Mouse (Mus musculus): Measurements from ENCODE around the gene Gmpr. TPM values are rescaled to one million over a fixed set of nuclear protein-coding genes. Genes with fewer than 3 reads are reported as not detected.

Gene Gmpr
- polyA plus RNA-seq, 1 experiment from 2014 or later, result 23.4 TPM

DNA sequence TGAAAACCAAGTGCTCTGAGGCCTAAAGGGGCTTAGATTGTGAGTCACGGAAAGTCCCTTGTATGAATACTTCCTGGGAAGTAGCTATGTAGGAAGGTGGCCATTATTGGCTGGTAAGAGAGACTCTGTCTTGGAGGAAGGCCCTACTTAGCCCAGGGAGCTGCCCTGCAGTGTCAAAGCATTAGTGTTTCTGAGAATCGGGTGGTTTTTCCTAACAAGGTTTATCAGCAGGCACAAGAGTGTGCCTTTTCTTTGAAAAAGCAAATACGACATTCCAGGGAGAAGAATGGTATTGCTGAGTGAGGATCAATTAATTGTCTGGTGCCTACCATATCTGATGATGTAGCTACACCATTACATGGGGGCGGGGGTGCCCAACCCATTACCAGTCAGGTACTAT, 39.7 kb downstream of the Gmpr start:
- WGBS, result 65% methylated on average over 4 of the region's 4 CpGs
- Histone ChIP-seq H3K36me3 (ENCODE audit: control insufficient read depth, insufficient read depth, low read length) (no peaks in the 10 kb centered on the region; the same call in 1 of the 2 replicates), H3K9me3 (ENCODE audit: control insufficient read depth, low read length) (no peaks in the 10 kb centered on the region), H3K4me3 (ENCODE audit: low read length) (no peak overlapping the region), H3K4me2 (ENCODE audit: low read depth, low read length) (no peak overlapping the region), H3K9ac (ENCODE audit: low read length) (no peak overlapping the region), H3K27me3 (ENCODE audit: control insufficient read depth, insufficient read depth, low read depth, low read length) (no peaks in the 10 kb centered on the region), H3K27ac (ENCODE audit: low read length) (no peak overlapping the region), H3K4me1 (replicated peaks; ENCODE audit: control insufficient read depth, insufficient read depth, low read length) (no peaks in the 10 kb centered on the region)
- ATAC-seq (ENCODE audit: low read depth), result no peak

GRCm38 (mm10) chr13:45547549-45547948, 40.3 kb downstream of the Gmpr start:
- Histone ChIP-seq H3K4me1 (replicated peaks; ENCODE audit: control insufficient read depth, insufficient read depth, low read length) (no peaks in the 10 kb centered on the region), H3K27ac (ENCODE audit: low read length) (no peak overlapping the region)
- 77% methylated on average over 5 of the region's 5 CpGs for WGBS

GRCm38 (mm10) chr13:45553674-45554073, 46.4 kb downstream of the Gmpr start:
- Histone ChIP-seq H3K27ac (ENCODE audit: low read length) (no peak overlapping the region), H3K9ac (ENCODE audit: low read length) (no peak overlapping the region)

More at GRCm38 (mm10) chr13:45547549-45547948, 40.3 kb downstream of the Gmpr start:
- no peaks in the 10 kb centered on the region for H3K9me3 ChIP-seq (ENCODE audit: control insufficient read depth, low read length)
- no peak overlapping the region for H3K4me3 ChIP-seq (ENCODE audit: low read length)
- ATAC-seq (ENCODE audit: low read depth), result no peak
- no peak overlapping the region for H3K9ac ChIP-seq (ENCODE audit: low read length)
- H3K36me3 ChIP-seq (ENCODE audit: control insufficient read depth, insufficient read depth, low read length), result no peaks in the 10 kb centered on the region; the same call in 1 of the 2 replicates
- no peaks in the 10 kb centered on the region for H3K27me3 ChIP-seq (ENCODE audit: control insufficient read depth, insufficient read depth, low read depth, low read length)
- no peak overlapping the region for H3K4me2 ChIP-seq (ENCODE audit: low read depth, low read length)

GRCm38 (mm10) chr13:45558367-45558766, 51.1 kb downstream of the Gmpr start:
- 29% methylated on average over 4 of the region's 4 CpGs for WGBS
- H3K4me3 ChIP-seq (ENCODE audit: low read length), result no peak overlapping the region
- no peaks in the 10 kb centered on the region for H3K9me3 ChIP-seq (ENCODE audit: control insufficient read depth, low read length)
- H3K9ac ChIP-seq (ENCODE audit: low read length), result no peak overlapping the region
- no peak overlapping the region for H3K27ac ChIP-seq (ENCODE audit: low read length)
- no peaks in the 10 kb centered on the region for H3K27me3 ChIP-seq (ENCODE audit: control insufficient read depth, insufficient read depth, low read depth, low read length)
- no peaks in the 10 kb centered on the region for H3K36me3 ChIP-seq (ENCODE audit: control insufficient read depth, insufficient read depth, low read length)
- H3K4me2 ChIP-seq (ENCODE audit: low read depth, low read length), result no peak overlapping the region
- no peak for ATAC-seq (ENCODE audit: low read depth)
- peaks cover 4% of the 10 kb centered on the region for H3K4me1 ChIP-seq (replicated peaks; ENCODE audit: control insufficient read depth, insufficient read depth, low read length)

More at GRCm38 (mm10) chr13:45553674-45554073, 46.4 kb downstream of the Gmpr start:
- 28% methylated on average over 7 of the region's 7 CpGs for WGBS
- H3K4me1 ChIP-seq (replicated peaks; ENCODE audit: control insufficient read depth, insufficient read depth, low read length), result peaks cover 4% of the 10 kb centered on the region
- no peaks in the 10 kb centered on the region; the same call in 1 of the 2 replicates for H3K36me3 ChIP-seq (ENCODE audit: control insufficient read depth, insufficient read depth, low read length)
- no peaks in the 10 kb centered on the region for H3K27me3 ChIP-seq (ENCODE audit: control insufficient read depth, insufficient read depth, low read depth, low read length)
- no peak overlapping the region for H3K4me2 ChIP-seq (ENCODE audit: low read depth, low read length)
- no peak overlapping the region for H3K4me3 ChIP-seq (ENCODE audit: low read length)
- H3K9me3 ChIP-seq (ENCODE audit: control insufficient read depth, low read length), result no peaks in the 10 kb centered on the region
- 0 out of 2 replicates have a peak, but pooled peaks have one; percentile 56 for ATAC-seq (ENCODE audit: low read depth)

GRCm38 (mm10) chr13:45559258-45559657, 52.0 kb downstream of the Gmpr start:
- H3K4me2 ChIP-seq (ENCODE audit: low read depth, low read length), result no peak overlapping the region
- H3K27me3 ChIP-seq (ENCODE audit: control insufficient read depth, insufficient read depth, low read depth, low read length), result no peaks in the 10 kb centered on the region
- H3K36me3 ChIP-seq (ENCODE audit: control insufficient read depth, insufficient read depth, low read length), result no peaks in the 10 kb centered on the region
- no peak for ATAC-seq (ENCODE audit: low read depth)
- no peaks in the 10 kb centered on the region for H3K4me1 ChIP-seq (replicated peaks; ENCODE audit: control insufficient read depth, insufficient read depth, low read length)
- no peak overlapping the region for H3K4me3 ChIP-seq (ENCODE audit: low read length)
- WGBS, result 82% methylated on average over 3 of the region's 3 CpGs
- H3K9me3 ChIP-seq (ENCODE audit: control insufficient read depth, low read length), result no peaks in the 10 kb centered on the region
- no peak overlapping the region for H3K27ac ChIP-seq (ENCODE audit: low read length)
- no peak overlapping the region for H3K9ac ChIP-seq (ENCODE audit: low read length)

- Histone ChIP-seq H3K4me2 (ENCODE audit: low read depth, low read length) (no peak overlapping the region), H3K27me3 (ENCODE audit: control insufficient read depth, insufficient read depth, low read depth, low read length) (no peaks in the 10 kb centered on the region), H3K9me3 (ENCODE audit: control insufficient read depth, low read length) (no peaks in the 10 kb centered on the region), H3K36me3 (ENCODE audit: control insufficient read depth, insufficient read depth, low read length) (no peaks in the 10 kb centered on the region), H3K9ac (ENCODE audit: low read length) (no peak overlapping the region), H3K27ac (ENCODE audit: low read length) (no peak overlapping the region), H3K4me1 (replicated peaks; ENCODE audit: control insufficient read depth, insufficient read depth, low read length) (no peaks in the 10 kb centered on the region), H3K4me3 (ENCODE audit: low read length) (no peak overlapping the region)
- ATAC-seq (ENCODE audit: low read depth), result no peak
- WGBS, result 71% methylated on average over 7 of the region's 7 CpGs
Measured at GRCm38 (mm10) chr13:45560543-45560942, 53.3 kb downstream of the Gmpr start.

GRCm38 (mm10) chr13:45562011-45562410, 54.8 kb downstream of the Gmpr start:
- peaks cover 3% of the 10 kb centered on the region; the same call in 1 of the 2 replicates for H3K36me3 ChIP-seq (ENCODE audit: control insufficient read depth, insufficient read depth, low read length)
- no peak overlapping the region for H3K4me3 ChIP-seq (ENCODE audit: low read length)
- no peaks in the 10 kb centered on the region for H3K9me3 ChIP-seq (ENCODE audit: control insufficient read depth, low read length)
- no peak overlapping the region for H3K27ac ChIP-seq (ENCODE audit: low read length)
- no peaks in the 10 kb centered on the region for H3K4me1 ChIP-seq (replicated peaks; ENCODE audit: control insufficient read depth, insufficient read depth, low read length)
- WGBS, result 75% methylated on average over 9 of the region's 9 CpGs
- no peak overlapping the region for H3K9ac ChIP-seq (ENCODE audit: low read length)
- no peak for ATAC-seq (ENCODE audit: low read depth)
- no peak overlapping the region for H3K4me2 ChIP-seq (ENCODE audit: low read depth, low read length)
- H3K27me3 ChIP-seq (ENCODE audit: control insufficient read depth, insufficient read depth, low read depth, low read length), result no peaks in the 10 kb centered on the region

DNA sequence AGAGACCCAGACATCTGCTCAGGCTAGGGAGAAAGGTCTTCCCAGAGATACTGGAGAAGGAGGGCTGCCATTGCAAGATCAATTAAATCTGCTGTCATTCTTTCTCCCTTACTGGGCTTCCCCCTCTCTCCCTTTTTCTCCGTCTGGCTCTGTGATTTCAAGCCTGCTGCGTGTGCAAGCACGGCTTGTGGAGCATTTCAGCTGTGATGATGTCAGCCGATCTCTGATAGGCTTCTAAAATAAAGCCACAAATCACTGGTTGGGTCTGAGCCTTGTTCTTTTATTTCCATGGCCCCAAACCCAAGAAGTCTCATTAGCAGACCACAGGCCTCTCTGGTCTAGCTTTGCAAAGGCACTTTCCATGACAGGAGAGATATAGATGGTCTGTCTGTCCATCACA, 57.7 kb downstream of the Gmpr start:
- H3K9me3 ChIP-seq (ENCODE audit: control insufficient read depth, low read length), result no peaks in the 10 kb centered on the region
- ATAC-seq (ENCODE audit: low read depth), result no peak
- H3K9ac ChIP-seq (ENCODE audit: low read length), result no peak overlapping the region
- WGBS, result 57% methylated on average over 4 of the region's 4 CpGs
- no peaks in the 10 kb centered on the region for H3K4me1 ChIP-seq (replicated peaks; ENCODE audit: control insufficient read depth, insufficient read depth, low read length)
- H3K4me2 ChIP-seq (ENCODE audit: low read depth, low read length), result no peak overlapping the region
- H3K27me3 ChIP-seq (ENCODE audit: control insufficient read depth, insufficient read depth, low read depth, low read length), result no peaks in the 10 kb centered on the region
- no peak overlapping the region for H3K27ac ChIP-seq (ENCODE audit: low read length)
- H3K36me3 ChIP-seq (ENCODE audit: control insufficient read depth, insufficient read depth, low read length), result peaks cover 4% of the 10 kb centered on the region; the same call in 1 of the 2 replicates
- H3K4me3 ChIP-seq (ENCODE audit: low read length), result no peak overlapping the region

DNA sequence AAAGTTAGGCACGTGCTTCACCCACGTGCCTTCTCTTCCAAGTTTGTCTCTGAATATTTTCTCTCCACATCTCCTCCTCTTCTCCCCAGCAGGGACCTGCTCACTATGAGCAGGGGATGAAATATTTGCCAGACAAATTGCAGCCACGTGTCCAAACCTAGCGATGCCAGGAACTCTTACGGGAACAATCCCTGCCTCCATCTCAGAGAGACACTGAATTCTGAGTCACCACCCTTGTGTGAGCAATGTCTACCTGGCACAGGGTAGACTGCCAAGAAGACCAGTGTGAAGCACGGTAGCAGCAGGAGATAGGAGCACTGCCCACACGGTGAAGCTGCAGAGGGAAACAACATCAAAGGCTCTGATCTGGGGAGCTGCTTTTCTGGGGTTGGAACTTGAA, 62.7 kb downstream of the Gmpr start:
- H3K4me1 ChIP-seq (replicated peaks; ENCODE audit: control insufficient read depth, insufficient read depth, low read length), result peaks cover 4% of the 10 kb centered on the region; the same call in 1 of the 2 replicates
- no peak for ATAC-seq (ENCODE audit: low read depth)
- no peaks in the 10 kb centered on the region for H3K27me3 ChIP-seq (ENCODE audit: control insufficient read depth, insufficient read depth, low read depth, low read length)
- H3K9me3 ChIP-seq (ENCODE audit: control insufficient read depth, low read length), result no peaks in the 10 kb centered on the region
- H3K9ac ChIP-seq (ENCODE audit: low read length), result no peak overlapping the region
- no peak overlapping the region for H3K4me3 ChIP-seq (ENCODE audit: low read length)
- H3K36me3 ChIP-seq (ENCODE audit: control insufficient read depth, insufficient read depth, low read length), result peaks cover 4% of the 10 kb centered on the region; the same call in 1 of the 2 replicates
- WGBS, result 63% methylated on average over 7 of the region's 7 CpGs
- H3K27ac ChIP-seq (ENCODE audit: low read length), result no peak overlapping the region
- no peak overlapping the region for H3K4me2 ChIP-seq (ENCODE audit: low read depth, low read length)
